Mouse (Mus musculus) lung, embryonic 15.5 days (tissue): ENCODE measurements at regions not wholly inside any gene's neighbourhood (a gene's known extent, or its start where the extent isn't known, plus 50 kb on each side); places are given as distances from the start of the nearest gene placed in this dataset.
A peak's percentile ranks its signal among the peaks of the same experiment; 100 is the strongest.

Source experiments
- ATAC-seq: fragments of 200-750 bp; cut with Nextera tagmentation; 2 replicates; pipeline ENCODE4 v1.8.0; 2017; ENCODE audit warnings: moderate number of reproducible peaks, borderline replicate concordance; ENCODE audit not compliant: low FRiP score, low TSS enrichment; ENCODE audit errors: extremely low read depth
- H3K27ac ChIP-seq: fragments of 300-500 bp; sonication (generic); 2 replicates; pipeline ENCODE4 v1.5.1; 2015; ENCODE audit warnings: moderate library complexity, mild to moderate bottlenecking, inconsistent platforms
- H3K27me3 ChIP-seq: fragments of 300-500 bp; sonication (generic); 2 replicates; pipeline ENCODE4 v1.6.1; 2015; ENCODE audit warnings: inconsistent platforms
- H3K36me3 ChIP-seq: fragments of 300-500 bp; sonication (generic); 2 replicates; pipeline ENCODE4 v1.6.1; 2015; ENCODE audit warnings: inconsistent platforms
- H3K4me1 ChIP-seq: fragments of 300-500 bp; sonication (generic); 2 replicates; pipeline ENCODE4 v1.6.1; 2015; ENCODE audit warnings: inconsistent platforms
- H3K4me2 ChIP-seq: fragments of 300-500 bp; sonication (generic); 2 replicates; pipeline ENCODE4 v1.6.1; 2015; ENCODE audit warnings: inconsistent platforms, mild to moderate bottlenecking, moderate library complexity
- H3K4me3 ChIP-seq: fragments of 300-500 bp; sonication (generic); 2 replicates; pipeline ENCODE4 v1.5.1; 2015; ENCODE audit warnings: mild to moderate bottlenecking, inconsistent platforms
- H3K9ac ChIP-seq: fragments of 300-500 bp; sonication (generic); 2 replicates; pipeline ENCODE4 v1.6.1; 2015; ENCODE audit warnings: inconsistent platforms
- H3K9me3 ChIP-seq: fragments of 300-500 bp; sonication (generic); 2 replicates; pipeline ENCODE4 v1.6.1; 2016; ENCODE audit warnings: inconsistent platforms
- WGBS: fragments of 180-500 bp; shearing (Covaris S2); methylation state at CpG from one replicate; pipeline ENCODE4 v1.1.7; 2015; 5-methylcytosine and 5-hydroxymethylcytosine counted together

DNA sequence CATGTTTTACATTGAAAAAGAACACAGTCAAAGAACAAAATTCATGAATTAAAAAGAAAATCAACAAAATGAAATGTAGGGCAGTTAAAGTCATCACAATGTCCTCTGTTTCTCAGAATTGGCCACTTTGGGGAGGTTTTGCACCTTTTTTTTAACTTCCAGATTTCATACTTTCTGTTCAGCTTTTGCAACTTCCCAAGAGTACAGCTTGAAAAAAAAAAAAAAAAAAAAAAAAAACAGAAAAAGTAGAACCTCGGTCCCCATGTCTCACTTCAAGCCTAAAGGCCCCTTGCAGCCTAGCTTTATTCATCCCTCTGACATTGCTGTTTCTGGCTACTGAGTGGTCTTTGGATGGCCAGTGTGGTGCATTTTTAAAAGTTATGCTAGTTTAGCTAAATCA is 231.9 kb downstream of the Gsdmc2 start:
- Histone ChIP-seq H3K36me3 (no peaks in the 10 kb centered on the region), H3K27ac (no peak overlapping the region), H3K4me1 (no peaks in the 10 kb centered on the region), H3K9me3 (no peaks in the 10 kb centered on the region), H3K4me2 (no peak overlapping the region), H3K27me3 (no peaks in the 10 kb centered on the region), H3K9ac (no peak overlapping the region), H3K4me3 (no peak overlapping the region)
- WGBS = 67% methylated on average over 1 of the region's 1 CpGs
- no peak for ATAC-seq

GRCm38 (mm10) chr15:63611161-63611560 is 233.8 kb downstream of the Gsdmc2 start:
- Histone ChIP-seq H3K9me3 (no peaks in the 10 kb centered on the region), H3K27ac (no peak overlapping the region), H3K4me2 (no peak overlapping the region), H3K4me3 (no peak overlapping the region), H3K9ac (no peak overlapping the region), H3K4me1 (no peaks in the 10 kb centered on the region), H3K27me3 (no peaks in the 10 kb centered on the region), H3K36me3 (no peaks in the 10 kb centered on the region)
- 87% methylated on average over 3 of the region's 3 CpGs for WGBS
- ATAC-seq = no peak

DNA sequence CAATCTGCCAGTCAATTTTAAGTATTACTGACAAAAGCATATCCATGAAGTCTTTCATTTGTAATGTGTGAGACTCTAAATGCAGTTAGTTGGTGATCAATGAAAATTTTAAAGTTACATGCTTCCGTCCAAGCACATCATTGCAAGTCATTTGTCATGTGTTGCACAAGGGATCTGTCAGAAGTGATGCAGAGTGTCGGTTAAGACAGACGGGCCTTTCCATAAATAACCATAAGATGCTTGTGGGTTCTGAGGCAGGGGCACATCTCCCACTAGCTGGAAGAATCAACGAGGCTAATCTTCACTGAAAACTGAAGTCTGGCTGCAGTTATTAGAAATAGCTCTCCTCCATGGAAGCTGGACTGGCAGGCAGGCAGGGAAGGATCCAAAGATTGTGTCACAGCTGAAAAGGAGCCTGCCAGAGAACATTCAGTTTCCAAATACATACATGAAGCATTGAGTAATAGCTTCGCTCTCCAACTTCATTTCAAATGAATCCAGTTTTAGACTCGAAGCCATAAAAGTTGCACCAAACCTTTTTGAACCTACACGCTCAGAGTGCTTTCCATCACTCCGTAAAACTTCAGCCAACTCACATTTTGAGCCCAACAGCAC is 241.8 kb downstream of the Gsdmc2 start:
- Histone ChIP-seq H3K4me2 (no peak overlapping the region), H3K9ac (no peak overlapping the region), H3K27me3 (no peaks in the 10 kb centered on the region), H3K4me1 (no peaks in the 10 kb centered on the region), H3K9me3 (no peaks in the 10 kb centered on the region), H3K27ac (no peak overlapping the region), H3K36me3 (no peaks in the 10 kb centered on the region), H3K4me3 (no peak overlapping the region)
- WGBS = 58% methylated on average over 8 of the region's 8 CpGs
- no peak for ATAC-seq

DNA sequence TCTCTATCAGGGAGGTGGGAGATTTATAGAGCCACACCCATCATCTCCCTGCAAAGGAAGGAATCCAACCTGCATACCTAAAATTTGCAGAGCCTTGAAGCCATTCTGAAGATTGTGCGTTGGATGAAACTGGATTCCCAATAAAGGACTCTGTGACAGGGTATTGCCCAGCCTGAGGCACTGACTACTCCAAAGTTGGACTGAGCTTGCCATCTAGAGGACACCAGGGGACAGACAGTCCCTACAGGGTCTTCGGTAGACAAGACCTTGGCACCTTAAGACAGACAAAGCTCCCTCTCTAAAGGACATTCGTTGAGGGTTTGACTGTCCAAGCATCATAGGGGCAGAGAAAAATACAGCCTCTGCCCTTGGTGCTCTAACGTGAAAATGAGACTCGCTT is 243.4 kb downstream of the Gsdmc2 start:
- Histone ChIP-seq H3K4me1 (no peaks in the 10 kb centered on the region), H3K27me3 (no peaks in the 10 kb centered on the region), H3K36me3 (no peaks in the 10 kb centered on the region), H3K9me3 (no peaks in the 10 kb centered on the region), H3K9ac (no peak overlapping the region), H3K4me3 (no peak overlapping the region), H3K27ac (no peak overlapping the region), H3K4me2 (no peak overlapping the region)
- no peak for ATAC-seq
- 31% methylated on average over 5 of the region's 5 CpGs for WGBS

DNA sequence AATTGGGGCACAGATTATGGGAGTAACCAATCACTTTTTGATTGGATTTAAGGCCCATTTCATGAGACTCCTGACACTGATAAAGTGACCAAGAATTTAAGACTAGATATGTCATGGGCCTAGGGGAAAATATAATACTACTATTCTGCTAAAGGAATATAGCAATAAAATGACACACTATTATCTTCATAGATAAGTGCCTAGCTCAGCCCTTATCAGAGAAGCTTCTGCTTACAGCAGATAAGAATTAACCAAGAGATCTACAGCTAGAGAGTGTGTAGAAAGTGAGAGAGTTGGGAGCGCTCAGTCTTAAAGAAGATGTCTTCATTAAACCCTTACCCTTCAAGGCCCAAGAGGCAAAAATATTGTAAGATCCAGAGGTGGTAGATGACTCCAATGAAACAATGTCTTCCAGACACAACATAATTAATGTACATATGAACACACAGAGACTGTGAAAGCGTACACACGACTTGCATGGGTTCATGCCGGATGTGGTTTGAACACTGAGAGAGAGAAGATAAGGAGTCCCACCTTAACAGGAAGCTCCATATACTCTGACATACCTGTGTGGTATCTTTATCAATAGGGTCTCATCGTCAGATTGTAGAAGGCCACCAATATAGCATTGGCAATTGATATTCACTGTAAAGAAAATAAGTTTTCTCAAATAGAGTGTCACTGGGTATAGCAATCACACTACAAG is 252.1 kb downstream of the Gsdmc2 start:
- no peaks in the 10 kb centered on the region for H3K4me1 ChIP-seq
- WGBS = 91% methylated on average over 5 of the region's 5 CpGs
- H3K4me3 ChIP-seq = no peak overlapping the region
- no peaks in the 10 kb centered on the region for H3K9me3 ChIP-seq
- H3K4me2 ChIP-seq = no peak overlapping the region
- ATAC-seq = no peak
- no peak overlapping the region for H3K9ac ChIP-seq
- H3K36me3 ChIP-seq = no peaks in the 10 kb centered on the region
- no peaks in the 10 kb centered on the region for H3K27me3 ChIP-seq
- no peak overlapping the region for H3K27ac ChIP-seq

DNA sequence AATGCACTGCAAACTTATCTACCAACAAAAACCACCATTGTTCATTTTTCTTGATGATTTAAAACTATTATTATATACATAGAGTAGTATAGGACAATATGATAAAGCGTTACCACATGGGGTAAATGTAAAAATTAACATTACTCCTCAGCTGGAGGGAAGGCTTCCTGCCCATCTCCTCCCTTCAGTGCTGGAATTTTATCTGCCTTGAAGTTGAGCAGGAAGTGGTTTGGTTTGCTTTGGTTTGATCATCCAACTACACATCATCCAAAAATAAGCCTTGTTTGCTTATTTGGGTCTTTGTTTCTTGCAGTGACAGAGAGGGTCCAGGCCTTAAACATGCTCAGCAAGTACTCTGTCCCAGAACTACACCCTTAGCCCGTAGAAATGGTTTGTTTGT is 285.7 kb downstream of the Gsdmc2 start:
- WGBS = 73% methylated on average over 2 of the region's 2 CpGs
- Histone ChIP-seq H3K4me1 (no peaks in the 10 kb centered on the region; the same call in 1 of the 2 replicates), H3K9me3 (no peaks in the 10 kb centered on the region), H3K27me3 (no peaks in the 10 kb centered on the region), H3K4me3 (no peak overlapping the region), H3K36me3 (no peaks in the 10 kb centered on the region), H3K4me2 (no peak overlapping the region), H3K9ac (no peak overlapping the region), H3K27ac (0 out of 2 replicates have a peak overlapping the region, but pooled peaks have one; percentile 5)
- no peak for ATAC-seq

- H3K9me3 ChIP-seq = no peaks in the 10 kb centered on the region
- no peak for ATAC-seq
- H3K27me3 ChIP-seq = no peaks in the 10 kb centered on the region
- 89% methylated on average over 1 of the region's 1 CpGs for WGBS
- no peaks in the 10 kb centered on the region; the same call in 1 of the 2 replicates for H3K4me1 ChIP-seq
- no peak overlapping the region for H3K4me3 ChIP-seq
- H3K27ac ChIP-seq = no peak overlapping the region
- no peak overlapping the region for H3K4me2 ChIP-seq
- no peak overlapping the region for H3K9ac ChIP-seq
- H3K36me3 ChIP-seq = no peaks in the 10 kb centered on the region
These were observed 286.3 kb downstream of the Gsdmc2 start for GRCm38 (mm10) chr15:63558691-63559090.

GRCm38 (mm10) chr15:63557816-63558215 is 287.2 kb downstream of the Gsdmc2 start:
- Histone ChIP-seq H3K27ac (no peak overlapping the region), H3K4me1 (no peaks in the 10 kb centered on the region; the same call in 1 of the 2 replicates), H3K4me3 (no peak overlapping the region), H3K36me3 (no peaks in the 10 kb centered on the region), H3K27me3 (no peaks in the 10 kb centered on the region), H3K9ac (no peak overlapping the region), H3K9me3 (no peaks in the 10 kb centered on the region), H3K4me2 (no peak overlapping the region)
- 76% methylated on average over 3 of the region's 3 CpGs for WGBS
- ATAC-seq = no peak

DNA sequence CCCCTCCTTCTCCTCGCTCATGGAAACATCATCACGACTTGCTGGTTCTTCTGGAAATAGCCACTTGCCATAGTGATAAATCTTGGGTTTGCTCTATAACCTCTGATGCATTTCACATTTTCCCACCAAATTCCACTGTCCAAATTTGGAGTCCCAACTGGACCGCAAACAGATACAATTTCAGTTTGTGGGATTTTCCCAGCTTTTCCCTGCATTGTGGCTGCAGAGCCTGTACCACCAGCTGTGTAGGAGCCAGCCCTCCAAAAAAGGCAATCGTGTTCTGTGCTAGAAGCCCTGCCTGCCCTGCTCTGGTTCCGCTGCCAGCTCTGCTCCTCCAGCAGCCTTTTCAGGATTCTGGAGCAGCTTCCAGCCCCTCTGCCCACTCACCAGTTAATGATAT is 291.4 kb downstream of the Gsdmc2 start:
- H3K36me3 ChIP-seq = no peaks in the 10 kb centered on the region
- WGBS = 61% methylated on average over 5 of the region's 5 CpGs

DNA sequence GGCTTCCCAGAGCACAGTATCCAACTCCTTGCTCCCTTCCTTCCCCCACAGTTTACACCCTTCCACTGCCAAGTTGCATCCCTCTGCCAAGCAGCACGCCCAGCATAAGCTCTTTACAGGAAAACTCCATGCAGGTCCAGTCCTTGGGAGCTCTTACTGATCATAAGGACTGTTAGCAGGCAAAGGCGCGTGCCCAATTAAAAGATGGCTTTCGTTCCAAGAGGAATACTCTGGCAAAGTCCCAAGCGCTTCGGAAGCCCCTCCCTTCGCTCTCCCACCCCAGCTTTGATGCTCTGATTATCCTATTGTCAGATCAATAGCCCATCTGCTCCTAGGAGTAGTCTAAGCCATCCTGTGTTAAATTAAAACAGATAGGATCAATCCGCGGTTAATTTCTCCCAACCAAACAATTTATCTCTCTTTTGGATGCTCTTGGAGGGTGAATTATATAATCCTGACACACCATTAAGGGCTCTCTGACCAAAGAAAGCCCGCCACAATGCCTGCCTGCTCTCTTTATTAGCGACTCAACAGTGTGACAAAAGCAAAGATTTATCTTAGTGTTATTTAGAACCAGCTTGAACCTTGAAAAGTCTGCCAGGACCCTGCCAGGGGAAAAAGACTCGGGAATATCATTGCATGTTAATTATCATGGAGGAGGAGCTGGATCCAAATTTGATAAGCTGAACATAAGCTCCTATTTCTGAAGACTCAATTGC is 312.5 kb downstream of the Gsdmc2 start:
- H3K36me3 ChIP-seq = no peaks in the 10 kb centered on the region
- WGBS = 51% methylated on average over 12 of the region's 12 CpGs
- ATAC-seq = no peak

More for the DNA sequence above, 291.4 kb downstream of the Gsdmc2 start:
- Histone ChIP-seq H3K9me3 (no peaks in the 10 kb centered on the region), H3K27ac (0 out of 2 replicates have a peak overlapping the region, but pooled peaks have one; percentile 3), H3K4me3 (no peak overlapping the region), H3K4me1 (no peaks in the 10 kb centered on the region; the same call in 1 of the 2 replicates), H3K27me3 (no peaks in the 10 kb centered on the region), H3K4me2 (no peak overlapping the region), H3K9ac (no peak overlapping the region)
- no peak for ATAC-seq

DNA sequence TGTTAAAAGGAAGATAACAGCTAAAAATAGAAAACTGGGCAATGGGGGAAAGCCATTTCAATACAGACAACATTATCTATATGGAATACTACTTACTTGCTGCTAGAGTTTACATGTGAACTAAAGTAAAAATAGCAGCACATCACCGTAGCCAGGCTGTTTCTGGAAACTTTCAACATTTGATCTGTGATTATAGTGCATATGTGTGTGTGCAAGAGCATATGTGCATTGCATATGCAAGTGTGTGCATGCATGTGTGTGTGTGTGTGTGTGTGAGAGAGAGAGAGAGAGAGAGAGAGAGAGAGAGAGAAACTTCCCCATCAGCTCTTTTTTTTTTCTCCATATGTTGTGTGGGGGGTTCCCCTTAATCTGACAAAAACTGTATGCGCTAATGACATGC is 317.7 kb downstream of the Gsdmc2 start:
- no peak overlapping the region for H3K4me2 ChIP-seq
- ATAC-seq = no peak
- WGBS = 79% methylated on average over 2 of the region's 2 CpGs
- H3K4me1 ChIP-seq = peaks cover 7% of the 10 kb centered on the region; the same call in 1 of the 2 replicates
- no peaks in the 10 kb centered on the region for H3K9me3 ChIP-seq
- H3K27me3 ChIP-seq = no peaks in the 10 kb centered on the region
- no peaks in the 10 kb centered on the region for H3K36me3 ChIP-seq
- H3K9ac ChIP-seq = no peak overlapping the region
- no peak overlapping the region for H3K4me3 ChIP-seq
- H3K27ac ChIP-seq = no peak overlapping the region

More for the DNA sequence above, 312.5 kb downstream of the Gsdmc2 start:
- H3K27ac ChIP-seq = no peak overlapping the region
- H3K9me3 ChIP-seq = no peaks in the 10 kb centered on the region
- H3K4me3 ChIP-seq = no peak overlapping the region
- H3K4me2 ChIP-seq = 0 out of 2 replicates have a peak overlapping the region, but pooled peaks have one; percentile 14
- no peaks in the 10 kb centered on the region for H3K27me3 ChIP-seq
- H3K4me1 ChIP-seq = peaks cover 8% of the 10 kb centered on the region; the same call in 1 of the 2 replicates
- H3K9ac ChIP-seq = no peak overlapping the region

- Histone ChIP-seq H3K27ac (no peak overlapping the region), H3K4me3 (no peak overlapping the region), H3K27me3 (no peaks in the 10 kb centered on the region), H3K9me3 (no peaks in the 10 kb centered on the region), H3K36me3 (no peaks in the 10 kb centered on the region), H3K4me2 (no peak overlapping the region), H3K9ac (no peak overlapping the region), H3K4me1 (peaks cover 3% of the 10 kb centered on the region; the same call in 1 of the 2 replicates)
- no peak for ATAC-seq
- WGBS = 36% methylated on average over 2 of the region's 2 CpGs
These were observed 318.2 kb downstream of the Gsdmc2 start for GRCm38 (mm10) chr15:63526820-63527219.
